ENCODE assay signal across 8 mouse cellular contexts in genomic region chr11:72488753-72489271, GRCm38 (mm10). TPM values are rescaled to one million over a fixed set of nuclear protein-coding genes. Genes with fewer than 3 reads are reported as not detected.
DNase-seq lines count a peak whose midpoint lies in the region; ATAC-seq and TF ChIP-seq lines count a peak whose summit lies in the region.

No protein-coding gene starts in this region.

- peak overlapping the region; percentile 98 for H3K4me2 ChIP-seq in kidney, postnatal 0 days (ENCODE audit: low read length)
- peak overlapping the region; percentile 95 for H3K4me2 ChIP-seq in liver, embryonic 11.5 days

- ATAC-seq in kidney, postnatal 0 days (replicated peaks; ENCODE audit: low FRiP score, low read depth): no peak
- ATAC-seq in liver, embryonic 11.5 days (replicated peaks; ENCODE audit: low FRiP score): peak; percentile 33
- ATAC-seq in neutrophil, adult 5-6 weeks (ENCODE audit: extremely low read depth, insufficient number of reproducible peaks, low FRiP score, poor library complexity, severe bottlenecking): peak; percentile 7; the same call in 1 of the 2 replicates
- ATAC-seq in activated CD4-positive, CD25-positive, alpha-beta regulatory T cell, adult 4 months: no peak

- H3K4me1 ChIP-seq in kidney, postnatal 0 days (replicated peaks; ENCODE audit: insufficient read depth, low read length): 0 out of 2 replicates have a peak, but pooled peaks cover 8% of the 10 kb centered on the region
- H3K4me1 ChIP-seq in liver, embryonic 11.5 days (replicated peaks; ENCODE audit: control insufficient read depth, insufficient read depth, low read length): peaks cover 49% of the 10 kb centered on the region

- H3K9ac ChIP-seq in kidney, postnatal 0 days (ENCODE audit: low read depth, low read length): peak overlapping the region; percentile 49
- H3K9ac ChIP-seq in liver, embryonic 11.5 days (ENCODE audit: low read depth, low read length): peak overlapping the region; percentile 70

- DNase-seq in heart, adult 11 months: peak; percentile 95
- DNase-seq in heart, postnatal 25 days (ENCODE audit: low spot score): no peak
- peak; percentile 68 for DNase-seq in brain, embryonic 18.5 days (ENCODE audit: low read depth, low spot score)
- peak; percentile 44 to 77 for DNase-seq in frontal cortex, adult 2 months (ENCODE audit: extremely low spot score in 1 of 2, low spot score in 1 of 2)
- peak; percentile 46 for DNase-seq in kidney, postnatal 0 days (ENCODE audit: low spot score)
- DNase-seq in liver, embryonic 11.5 days (ENCODE audit: low spot score): peak; percentile 69

- no peaks in the 10 kb centered on the region for H3K9me3 ChIP-seq in kidney, postnatal 0 days (replicated peaks; ENCODE audit: low read length)
- H3K9me3 ChIP-seq in liver, embryonic 11.5 days (ENCODE audit: control insufficient read depth, low read length): no peaks in the 10 kb centered on the region

- 0 out of 2 replicates have a peak overlapping the region, but pooled peaks have one; percentile 2 for H3K27ac ChIP-seq in kidney, postnatal 0 days
- H3K27ac ChIP-seq in liver, embryonic 11.5 days (ENCODE audit: low read depth, low read length): peak overlapping the region; percentile 82

- no peak for TF ChIP-seq CTCF in kidney, postnatal 0 days (IDR thresholded peaks at IDR 0.05; ENCODE audit: low read depth)

- intact Hi-C loops in heart, postnatal 25 days (cut with DNase I): loop anchor here (2.0 to 5.0 kb wide), 2 partner anchors 30 to 47 kb away; partner anchors contain the start of gene Mybbp1a

- no peaks in the 10 kb centered on the region for H3K36me3 ChIP-seq in kidney, postnatal 0 days (ENCODE audit: insufficient read depth, low read length)
- no peaks in the 10 kb centered on the region for H3K36me3 ChIP-seq in liver, embryonic 11.5 days (ENCODE audit: control insufficient read depth, insufficient read depth, low read length)

- WGBS in kidney, postnatal 0 days: 1% methylated on average over 38 of the region's 38 CpGs
- WGBS in liver, embryonic 11.5 days: under 1% methylated on average over 38 of the region's 38 CpGs

- H3K27me3 ChIP-seq in kidney, postnatal 0 days (ENCODE audit: insufficient read depth, low read length): no peaks in the 10 kb centered on the region
- H3K27me3 ChIP-seq in liver, embryonic 11.5 days (replicated peaks; ENCODE audit: control insufficient read depth, insufficient read depth, low read length): peaks cover 15% of the 10 kb centered on the region; the same call in 1 of the 2 replicates

- H3K4me3 ChIP-seq in kidney, postnatal 0 days (replicated peaks; ENCODE audit: low read depth, low read length): peak overlapping the region; percentile 64
- H3K4me3 ChIP-seq in liver, embryonic 11.5 days (ENCODE audit: low read depth, low read length): peak overlapping the region; percentile 83

RNA-seq across cellular contexts. Expression of gene Spns2, which starts 0.9 kb away (rescaled TPM):
- 10 to 100 TPM in 1 of 2 experiments, 1 to 10 TPM in 1; 9.2 to 12.9 TPM for total RNA-seq in heart, postnatal 25 days (2021)
- 45.0 and 47.0 TPM in 2 replicates for polyA plus RNA-seq in frontal cortex, adult 2 months (2012; rRNA removed)
- polyA plus RNA-seq in kidney, postnatal 0 days (2015; fragmentation: Nextera tagmentation; extraction: Ambion mirVana): 6.3 and 7.4 TPM in 2 replicates
- 20.0 and 21.0 TPM in 2 replicates for polyA plus RNA-seq in liver, embryonic 11.5 days (2014; fragmentation: Nextera tagmentation; extraction: Ambion mirVana)
- total RNA-seq in neutrophil, adult 5-6 weeks (2017): 15.7 and 19.3 TPM in 2 replicates
- polyA plus RNA-seq in activated CD4-positive, CD25-positive, alpha-beta regulatory T cell, adult 4 months (2017; shearing (Covaris generic)): not detected

RNA-seq across cellular contexts. Expression of gene Mybbp1a, which starts 47.7 kb away (rescaled TPM):
- 10 to 100 TPM; 40.9 to 42.8 TPM for total RNA-seq in heart, postnatal 25 days (2021)
- polyA plus RNA-seq in frontal cortex, adult 2 months (2012; rRNA removed): 55.3 and 61.4 TPM in 2 replicates
- 107 and 109 TPM in 2 replicates for polyA plus RNA-seq in kidney, postnatal 0 days (2015; fragmentation: Nextera tagmentation; extraction: Ambion mirVana)
- polyA plus RNA-seq in liver, embryonic 11.5 days (2014; fragmentation: Nextera tagmentation; extraction: Ambion mirVana): 263 and 272 TPM in 2 replicates
- 57.1 and 73.4 TPM in 2 replicates for total RNA-seq in neutrophil, adult 5-6 weeks (2017)
- polyA plus RNA-seq in activated CD4-positive, CD25-positive, alpha-beta regulatory T cell, adult 4 months (2017; shearing (Covaris generic)): 10 to 100 TPM; 55.5 to 77.9 TPM

RNA-seq across cellular contexts. Expression of gene Ggt6, which starts 53.5 kb away (rescaled TPM):
- under 1 TPM in 1 of 2 experiments, not detected in 1; 0.31 TPM for total RNA-seq in heart, postnatal 25 days (2021)
- polyA plus RNA-seq in frontal cortex, adult 2 months (2012; rRNA removed): 0.15 and 0.22 TPM in 2 replicates
- polyA plus RNA-seq in kidney, postnatal 0 days (2015; fragmentation: Nextera tagmentation; extraction: Ambion mirVana): 3.3 and 3.8 TPM in 2 replicates
- not detected in 2 replicates for polyA plus RNA-seq in liver, embryonic 11.5 days (2014; fragmentation: Nextera tagmentation; extraction: Ambion mirVana)
- not detected in 2 replicates for total RNA-seq in neutrophil, adult 5-6 weeks (2017)
- not detected for polyA plus RNA-seq in activated CD4-positive, CD25-positive, alpha-beta regulatory T cell, adult 4 months (2017; shearing (Covaris generic))

Comparison
In these comparisons a context has a peak if more than half of its experiments do, and no peak if none do; other contexts are left out.
1. ATAC-seq: peak in liver, embryonic 11.5 days (single experiment) and neutrophil, adult 5-6 weeks (single experiment); none in kidney, postnatal 0 days (single experiment) and activated CD4-positive, CD25-positive, alpha-beta regulatory T cell, adult 4 months (single experiment).